Mouse (Mus musculus) lung, embryonic 15.5 days (tissue): ENCODE measurements around the gene Gm5141. TPM values are rescaled to one million over a fixed set of nuclear protein-coding genes. Genes with fewer than 3 reads are reported as not detected.
"Not testable (repeated sequence)": the region's sequence is repeated elsewhere in the genome, so short reads cannot be mapped to it uniquely, and the experiment has no call there.

ENCODE experiments used
- ATAC-seq: fragments of 200-750 bp; cut with Nextera tagmentation; 2 replicates; pipeline ENCODE4 v1.8.0; 2017; ENCODE audit warnings: moderate number of reproducible peaks, borderline replicate concordance; ENCODE audit not compliant: low FRiP score, low TSS enrichment; ENCODE audit errors: extremely low read depth
- H3K27ac ChIP-seq: fragments of 300-500 bp; sonication (generic); 2 replicates; pipeline ENCODE4 v1.5.1; 2015; ENCODE audit warnings: moderate library complexity, mild to moderate bottlenecking, inconsistent platforms
- H3K27me3 ChIP-seq: fragments of 300-500 bp; sonication (generic); 2 replicates; pipeline ENCODE4 v1.6.1; 2015; ENCODE audit warnings: inconsistent platforms
- H3K36me3 ChIP-seq: fragments of 300-500 bp; sonication (generic); 2 replicates; pipeline ENCODE4 v1.6.1; 2015; ENCODE audit warnings: inconsistent platforms
- H3K4me1 ChIP-seq: fragments of 300-500 bp; sonication (generic); 2 replicates; pipeline ENCODE4 v1.6.1; 2015; ENCODE audit warnings: inconsistent platforms
- H3K4me2 ChIP-seq: fragments of 300-500 bp; sonication (generic); 2 replicates; pipeline ENCODE4 v1.6.1; 2015; ENCODE audit warnings: inconsistent platforms, mild to moderate bottlenecking, moderate library complexity
- H3K4me3 ChIP-seq: fragments of 300-500 bp; sonication (generic); 2 replicates; pipeline ENCODE4 v1.5.1; 2015; ENCODE audit warnings: mild to moderate bottlenecking, inconsistent platforms
- H3K9ac ChIP-seq: fragments of 300-500 bp; sonication (generic); 2 replicates; pipeline ENCODE4 v1.6.1; 2015; ENCODE audit warnings: inconsistent platforms
- H3K9me3 ChIP-seq: fragments of 300-500 bp; sonication (generic); 2 replicates; pipeline ENCODE4 v1.6.1; 2016; ENCODE audit warnings: inconsistent platforms
- WGBS: fragments of 180-500 bp; shearing (Covaris S2); methylation state at CpG from one replicate; pipeline ENCODE4 v1.1.7; 2015; 5-methylcytosine and 5-hydroxymethylcytosine counted together
- polyA plus RNA-seq: library from polyadenylated mRNA; unstranded; fragments of >200 nt; fragmentation: Nextera tagmentation; extraction: Ambion mirVana; gene quantifications from 2 replicates; pipeline ENCODE4 v1.2.1, GENCODE M21; 2015

Gene Gm5141
- 11.6 and 13.7 TPM in 2 replicates for polyA plus RNA-seq

DNA sequence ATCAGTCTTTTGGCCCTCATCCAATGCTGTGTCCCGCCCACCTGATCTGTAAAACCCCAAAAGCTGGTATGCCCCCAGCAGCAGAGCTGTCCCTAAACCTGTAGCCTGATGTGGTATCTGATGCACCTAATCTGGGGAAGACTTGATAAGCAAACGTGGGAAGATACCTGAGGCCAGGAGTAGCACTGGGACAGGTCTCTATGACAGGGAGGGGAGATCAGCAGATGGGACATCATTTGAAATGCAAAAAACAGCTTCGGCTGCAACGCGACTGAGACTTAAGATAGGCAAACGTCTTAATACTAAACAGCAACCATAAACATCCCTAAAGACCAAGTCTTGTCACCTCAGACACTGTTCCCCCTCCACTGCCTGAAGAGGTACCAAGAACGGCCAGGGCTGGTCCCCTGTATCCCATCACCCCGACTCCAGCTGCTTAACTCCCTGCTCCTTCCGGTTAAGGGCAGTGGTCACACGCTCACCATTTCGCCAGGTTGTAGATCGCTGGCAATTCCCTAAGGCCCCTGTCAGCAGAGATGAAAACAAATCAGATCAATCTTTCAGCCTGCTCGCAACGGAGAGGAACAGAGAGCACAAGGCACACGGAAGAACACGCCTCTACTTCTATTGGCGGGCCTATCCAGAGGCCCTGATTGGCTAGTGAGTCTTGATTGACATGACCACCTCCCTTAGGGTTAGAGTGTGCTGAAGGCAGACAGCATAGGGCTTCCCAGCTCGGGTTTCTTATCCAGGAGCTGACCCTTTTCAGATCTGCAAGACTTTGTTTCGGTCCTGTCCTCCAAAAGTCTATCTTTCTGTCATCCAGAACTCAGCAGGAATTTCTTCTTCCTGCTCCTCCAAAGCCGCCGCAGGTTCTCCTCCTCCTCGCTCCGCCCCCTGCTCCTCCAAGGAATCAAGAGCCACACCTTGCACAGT lies at the start of gene Gm5141:
Gene Gm5141 (minus strand): TSS at position 610 of the 936 bp plus-strand sequence.
- H3K27me3 ChIP-seq, H3K4me1 ChIP-seq, H3K27ac ChIP-seq, H3K36me3 ChIP-seq, H3K9me3 ChIP-seq: not testable (repeated sequence)
- peak within 1 kb of the TSS; percentile 55 for H3K9ac ChIP-seq
- peak; percentile 98 for ATAC-seq
- WGBS, result 4% methylated on average over 23 of the region's 23 CpGs
- peak within 1 kb of the TSS; percentile 79 for H3K4me2 ChIP-seq
- H3K4me3 ChIP-seq, result peak within 1 kb of the TSS; percentile 55

DNA sequence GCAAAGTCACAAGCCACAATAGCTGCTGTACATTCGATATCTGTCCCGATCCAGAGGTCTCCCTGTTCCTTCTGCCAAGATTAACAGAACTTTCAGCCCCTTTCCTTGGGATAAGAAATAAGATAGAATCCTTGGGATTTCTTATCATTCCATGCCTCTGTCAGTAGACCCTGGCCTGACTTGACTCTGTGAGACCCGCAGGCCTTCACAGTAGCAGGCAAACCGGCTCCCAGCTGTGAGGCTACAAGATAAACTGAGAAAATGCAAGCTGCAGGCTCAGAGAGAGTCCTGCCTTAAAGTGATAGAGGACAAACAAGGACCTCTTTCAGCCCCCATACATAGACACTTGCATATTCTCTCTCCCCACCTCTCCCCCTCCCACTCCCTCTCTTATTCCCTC lies 47.7 kb upstream of the Gm5141 start:
- H3K27ac ChIP-seq, result no peak overlapping the region
- no peaks in the 10 kb centered on the region for H3K9me3 ChIP-seq
- H3K27me3 ChIP-seq, result no peaks in the 10 kb centered on the region
- ATAC-seq, result no peak
- H3K4me3 ChIP-seq, result no peak overlapping the region
- H3K9ac ChIP-seq, result no peak overlapping the region
- no peak overlapping the region for H3K4me2 ChIP-seq
- WGBS, result 31% methylated on average over 4 of the region's 4 CpGs
- H3K4me1 ChIP-seq, result no peaks in the 10 kb centered on the region
- H3K36me3 ChIP-seq, result no peaks in the 10 kb centered on the region

DNA sequence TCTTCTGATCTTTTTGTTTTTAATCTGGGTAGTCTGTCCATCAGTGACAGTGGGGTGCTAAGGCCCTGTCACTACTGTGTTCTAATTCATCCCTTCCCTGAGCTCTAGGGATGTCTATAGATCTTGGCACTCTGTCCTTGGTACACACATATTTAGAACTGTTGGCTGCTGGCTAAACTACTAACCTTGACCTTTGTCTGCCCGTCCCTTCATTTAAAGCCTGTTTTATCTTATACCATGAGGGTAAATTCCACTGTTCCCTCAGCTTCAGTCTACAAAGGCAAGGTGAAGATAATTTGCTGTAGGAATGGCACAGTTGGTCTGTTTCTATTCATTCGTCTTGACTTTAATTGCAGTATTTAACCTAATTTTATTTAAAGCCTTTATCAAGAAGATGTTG lies 46.6 kb upstream of the Gm5141 start:
- no peak overlapping the region for H3K4me3 ChIP-seq
- no peak overlapping the region for H3K27ac ChIP-seq
- no peak overlapping the region for H3K9ac ChIP-seq
- H3K9me3 ChIP-seq, result no peaks in the 10 kb centered on the region
- no peak for ATAC-seq
- H3K27me3 ChIP-seq, result no peaks in the 10 kb centered on the region
- WGBS, result 72% methylated on average over 2 of the region's 2 CpGs
- no peak overlapping the region for H3K4me2 ChIP-seq
- H3K36me3 ChIP-seq, result no peaks in the 10 kb centered on the region
- no peaks in the 10 kb centered on the region for H3K4me1 ChIP-seq

DNA sequence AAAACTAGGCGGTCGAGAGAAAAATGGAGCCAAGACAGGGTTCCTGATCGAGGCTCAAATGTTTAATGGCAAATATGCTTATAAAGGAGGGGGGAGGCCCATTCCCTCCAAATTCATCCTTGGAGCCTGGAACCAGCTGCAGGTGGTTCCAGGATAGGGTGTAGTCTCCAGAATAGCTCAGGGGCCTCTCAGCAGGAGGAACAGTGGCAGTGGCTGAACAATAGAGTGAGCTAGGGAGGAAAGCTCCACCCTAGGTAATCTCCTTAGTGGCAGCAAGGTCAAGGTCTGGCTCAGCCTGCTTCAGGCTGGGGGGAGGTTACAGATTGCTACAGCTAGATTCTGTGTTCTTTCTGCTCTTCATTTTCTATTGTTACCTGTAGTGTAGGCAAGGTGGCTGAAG lies 30.1 kb upstream of the Gm5141 start:
- H3K4me2 ChIP-seq, H3K27ac ChIP-seq, H3K9ac ChIP-seq, H3K36me3 ChIP-seq, H3K4me3 ChIP-seq, H3K27me3 ChIP-seq, H3K9me3 ChIP-seq, H3K4me1 ChIP-seq, ATAC-seq: not testable (repeated sequence)
- 79% methylated on average over 3 of the region's 3 CpGs for WGBS

DNA sequence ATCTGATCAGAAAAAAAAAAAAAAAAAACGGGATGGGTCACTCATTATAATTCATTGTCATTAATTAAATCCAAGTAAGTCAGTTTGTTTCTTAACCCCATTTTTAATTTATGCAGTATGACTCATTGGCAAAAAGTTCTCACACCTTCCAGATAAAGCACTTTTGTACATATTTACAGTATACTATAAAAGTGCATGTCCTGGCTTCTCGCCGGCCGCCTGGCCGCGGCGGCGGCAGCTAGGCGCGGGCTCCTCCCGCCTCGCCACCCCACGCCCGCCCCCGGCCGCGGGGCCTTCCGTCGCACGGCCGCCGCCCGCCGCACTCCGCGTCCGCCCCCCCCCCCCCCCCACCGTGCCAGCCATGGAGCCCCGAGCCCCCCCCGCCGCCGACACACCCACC lies 27.1 kb upstream of the Gm5141 start:
- peak overlapping the region; percentile 66 for H3K4me2 ChIP-seq
- H3K4me1 ChIP-seq, result no peaks in the 10 kb centered on the region
- no peak overlapping the region for H3K27ac ChIP-seq
- no peak for ATAC-seq
- H3K36me3 ChIP-seq, result no peaks in the 10 kb centered on the region
- no peak overlapping the region for H3K9ac ChIP-seq
- H3K4me3 ChIP-seq, result peak overlapping the region; percentile 35
- H3K27me3 ChIP-seq, result no peaks in the 10 kb centered on the region
- WGBS, result 4% methylated on average over 32 of the region's 32 CpGs
- no peaks in the 10 kb centered on the region for H3K9me3 ChIP-seq

DNA sequence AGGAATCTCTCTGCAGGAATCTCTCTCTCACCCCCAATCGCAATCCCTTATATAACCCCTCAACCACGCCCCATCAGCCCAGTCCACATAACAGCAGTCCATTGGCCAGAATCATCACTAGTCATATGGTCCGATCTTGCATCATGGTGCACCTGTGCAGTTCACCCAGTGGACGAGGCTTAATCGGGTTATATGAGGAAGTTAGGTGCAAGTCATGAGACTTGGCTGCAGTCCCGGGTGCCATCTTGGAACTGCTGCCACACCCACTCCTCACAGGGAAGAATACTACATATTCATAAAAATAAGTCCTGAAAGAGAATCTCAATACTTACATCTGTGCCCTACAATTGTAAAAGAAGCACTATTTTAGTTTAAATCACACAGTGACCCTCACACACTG lies 22.4 kb upstream of the Gm5141 start:
- not testable (repeated sequence) for H3K4me1 ChIP-seq, H3K27me3 ChIP-seq, H3K9ac ChIP-seq, H3K27ac ChIP-seq, H3K4me2 ChIP-seq, H3K9me3 ChIP-seq, ATAC-seq, H3K36me3 ChIP-seq, H3K4me3 ChIP-seq
- WGBS, result 88% methylated on average over 6 of the region's 6 CpGs

DNA sequence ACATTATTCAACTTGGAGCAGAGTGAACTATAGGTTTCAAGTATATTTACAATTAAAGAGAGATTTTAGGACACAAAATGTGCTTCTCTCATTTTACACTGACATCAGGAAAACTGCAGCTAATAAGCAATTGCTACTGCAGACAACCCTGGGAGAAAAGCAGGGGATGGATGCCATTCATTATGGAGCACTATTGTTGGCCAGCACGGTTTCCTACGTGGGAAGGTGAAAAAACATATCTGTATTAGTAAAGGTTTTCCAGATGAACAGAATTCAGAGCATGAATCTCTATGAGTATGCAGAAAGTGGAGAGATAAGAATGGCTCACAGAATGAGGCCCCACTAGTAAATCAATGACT lies 506 bp upstream of the Gm5141 start:
- Histone ChIP-seq H3K9ac (peak overlapping the region; percentile 40; the same call in 1 of the 2 replicates), H3K4me2 (peak overlapping the region; percentile 79), H3K4me3 (peak overlapping the region; percentile 55)
- H3K4me1 ChIP-seq, ATAC-seq, H3K27me3 ChIP-seq, H3K36me3 ChIP-seq, H3K27ac ChIP-seq, H3K9me3 ChIP-seq: not testable (repeated sequence)
- 43% methylated on average over 2 of the region's 2 CpGs for WGBS

DNA sequence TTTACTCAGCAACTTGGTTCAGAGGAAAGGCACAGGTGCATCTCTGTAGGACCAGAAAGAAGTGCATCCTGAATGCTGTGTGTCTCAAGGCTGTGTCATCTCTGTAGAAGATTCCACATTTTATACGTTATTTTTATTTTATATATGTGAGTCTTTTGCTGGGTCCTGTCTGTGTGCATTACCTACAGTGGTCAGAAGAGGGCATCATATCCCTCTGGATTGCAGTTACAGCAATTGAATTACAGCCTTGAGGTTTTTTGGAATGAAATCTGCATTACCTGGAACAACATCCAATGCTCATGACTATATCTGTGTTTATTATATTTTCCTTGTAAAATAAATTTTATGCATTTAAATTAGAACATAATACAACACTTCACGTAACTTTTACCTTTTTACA lies 21.8 kb downstream of the Gm5141 start:
- not testable (repeated sequence) for H3K9ac ChIP-seq, H3K9me3 ChIP-seq, H3K4me2 ChIP-seq, ATAC-seq, H3K4me3 ChIP-seq, H3K27ac ChIP-seq, H3K4me1 ChIP-seq, H3K27me3 ChIP-seq, H3K36me3 ChIP-seq
- 71% methylated on average over 2 of the region's 2 CpGs for WGBS

DNA sequence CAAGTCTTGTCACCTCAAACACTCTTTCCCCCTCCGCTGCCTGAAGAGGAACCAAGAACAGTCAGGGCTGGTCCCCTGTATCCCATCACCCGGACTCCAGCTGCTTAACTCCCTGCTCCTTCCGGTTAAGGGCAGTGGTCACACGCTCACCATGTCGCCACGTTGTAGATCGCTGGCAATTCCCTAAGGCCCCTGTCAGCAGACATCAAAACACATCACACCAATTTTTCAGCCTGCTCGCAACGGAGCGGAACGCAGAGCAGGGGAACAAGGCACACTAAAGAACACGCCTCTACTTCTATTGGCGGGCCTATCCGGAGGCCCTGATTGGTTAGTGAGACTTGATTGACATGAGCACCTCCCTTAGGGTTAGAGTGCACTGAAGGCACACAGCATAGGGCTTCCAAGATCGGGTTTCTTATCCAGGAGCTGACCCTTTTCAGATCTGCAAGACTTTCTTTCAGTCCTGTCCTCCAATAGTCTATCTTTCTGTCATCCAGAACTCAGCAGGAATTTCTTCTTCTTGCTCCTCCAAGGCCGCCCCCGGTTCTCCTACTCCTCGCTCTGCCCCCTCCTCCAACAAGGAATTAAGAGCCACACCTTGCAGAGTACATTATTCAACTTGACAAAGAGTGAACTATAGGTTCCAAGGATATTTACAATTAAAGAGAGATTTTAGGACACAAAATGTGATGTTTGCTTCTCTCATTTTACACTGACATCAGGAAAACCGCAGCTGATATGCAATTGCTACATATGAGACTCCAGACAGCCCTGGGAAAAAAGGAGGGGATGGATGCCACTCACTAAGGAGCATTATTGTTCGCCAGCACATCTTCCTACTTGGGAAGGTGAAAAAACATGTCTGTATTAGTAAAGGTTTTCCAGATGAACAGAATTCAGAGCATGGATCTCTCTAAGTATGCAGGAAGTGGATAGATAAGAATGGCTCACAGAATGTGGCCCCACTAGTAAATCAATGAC lies 24.9 kb downstream of the Gm5141 start, which contains the start of gene Platr25:
Gene Platr25 (minus strand): TSS at position 278 of the 984 bp plus-strand sequence.
- not testable (repeated sequence) for H3K27me3 ChIP-seq, H3K4me1 ChIP-seq, H3K36me3 ChIP-seq, H3K9me3 ChIP-seq
- peak within 1 kb of the TSS; percentile 58 for H3K4me3 ChIP-seq
- 11% methylated on average over 20 of the region's 20 CpGs for WGBS
- H3K27ac ChIP-seq, result peak within 1 kb of the TSS; percentile 45
- H3K9ac ChIP-seq, result peak within 1 kb of the TSS; percentile 50
- ATAC-seq, result peak; percentile 90; the same call in 1 of the 2 replicates
- H3K4me2 ChIP-seq, result peak within 1 kb of the TSS; percentile 65

DNA sequence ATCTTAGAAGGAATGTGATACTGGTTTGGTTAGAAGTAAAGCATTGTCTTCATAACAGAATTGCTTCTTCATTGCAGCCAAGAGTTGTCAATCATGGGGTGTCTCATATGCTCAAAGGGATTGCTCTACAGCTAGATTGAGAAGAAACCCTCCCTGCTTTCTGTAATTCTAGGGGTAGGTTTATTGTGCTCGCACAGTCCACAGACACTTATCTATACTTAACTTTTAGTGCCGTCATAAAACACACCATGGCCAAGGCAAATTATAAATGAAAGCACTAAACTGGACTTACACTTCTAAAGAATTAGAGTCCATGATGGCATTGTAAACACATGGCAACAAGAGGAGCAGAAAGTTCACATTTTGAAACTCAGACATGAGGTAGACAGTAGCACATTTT lies 52.3 kb downstream of the Gm5141 start:
- Histone ChIP-seq H3K36me3 (no peaks in the 10 kb centered on the region), H3K27me3 (no peaks in the 10 kb centered on the region), H3K4me1 (no peaks in the 10 kb centered on the region), H3K27ac (no peak overlapping the region), H3K4me3 (no peak overlapping the region), H3K4me2 (no peak overlapping the region), H3K9ac (no peak overlapping the region), H3K9me3 (no peaks in the 10 kb centered on the region)
- WGBS, result 94% methylated on average over 2 of the region's 2 CpGs
- no peak for ATAC-seq
